Mouse (Mus musculus) limb, embryonic 14.5 days (tissue): Measurements from ENCODE around the gene Src. TPM values are rescaled to one million over a fixed set of nuclear protein-coding genes. Genes with fewer than 3 reads are reported as not detected.

Source experiments
- ATAC-seq: fragments of 200-750 bp; cut with Nextera tagmentation; 2 replicates; pipeline ENCODE4 v1.8.0; 2017; ENCODE audit warnings: low read depth, moderate number of reproducible peaks, moderate TSS enrichment; ENCODE audit not compliant: low FRiP score
- DNase-seq: peaks from one replicate; pipeline ENCODE4 v3.0.0-alpha.2; 2015; ENCODE audit warnings: low spot score
- H3K27ac ChIP-seq: fragments of 300-500 bp; sonication (generic); replicated peaks from 2 replicates; pipeline ENCODE4 v1.5.1; 2014; ENCODE audit warnings: low read depth, mild to moderate bottlenecking, low read length, moderate library complexity, mixed read lengths
- H3K27me3 ChIP-seq: fragments of 300-500 bp; sonication (generic); 2 replicates; pipeline ENCODE4 v1.6.1; 2014; ENCODE audit warnings: low read length, mixed read lengths; ENCODE audit not compliant: control insufficient read depth, insufficient read depth
- H3K36me3 ChIP-seq: fragments of 300-500 bp; sonication (generic); 2 replicates; pipeline ENCODE4 v1.6.1; 2014; ENCODE audit warnings: mild to moderate bottlenecking, low read length, moderate library complexity, mixed read lengths; ENCODE audit not compliant: control insufficient read depth, insufficient read depth
- H3K4me1 ChIP-seq: fragments of 300-500 bp; sonication (generic); 2 replicates; pipeline ENCODE4 v1.6.1; 2014; ENCODE audit warnings: antibody characterized with exemption, low read length, mixed read lengths; ENCODE audit not compliant: control insufficient read depth, insufficient read depth
- H3K4me2 ChIP-seq: fragments of 300-500 bp; sonication (generic); replicated peaks from 2 replicates; pipeline ENCODE4 v1.6.1; 2014; ENCODE audit warnings: low read depth, mild to moderate bottlenecking, low read length, moderate library complexity; ENCODE audit not compliant: severe bottlenecking
- H3K4me3 ChIP-seq: fragments of 300-500 bp; sonication (generic); replicated peaks from 2 replicates; pipeline ENCODE4 v1.5.1; 2014; ENCODE audit warnings: low read length
- H3K9ac ChIP-seq: fragments of 300-500 bp; sonication (generic); 2 replicates; pipeline ENCODE4 v1.6.1; 2014; ENCODE audit warnings: mild to moderate bottlenecking, low read depth, low read length, moderate library complexity; ENCODE audit not compliant: severe bottlenecking
- H3K9me3 ChIP-seq: fragments of 300-500 bp; sonication (generic); 2 replicates; pipeline ENCODE4 v1.6.1; 2016; ENCODE audit warnings: low read length; ENCODE audit not compliant: control insufficient read depth
- POLR2A ChIP-seq: fragments of 200-500 bp; IDR thresholded peaks from 2 replicates; pipeline ENCODE4 v1.8.0; 2012; ENCODE audit warnings: inconsistent platforms, mild to moderate bottlenecking, moderate library complexity, borderline replicate concordance; ENCODE audit not compliant: insufficient read depth, insufficient read length; ENCODE audit errors: extremely low read depth
- WGBS: fragments of 180-500 bp; shearing (Covaris S2); extraction: QIAGEN DNeasy Blood & Tissue Kit; methylation state at CpG from one replicate; pipeline ENCODE4 v1.1.7; 2014; 5-methylcytosine and 5-hydroxymethylcytosine counted together
- polyA plus RNA-seq, 2 experiments: library from polyadenylated mRNA; depleted of rRNA in 1 of 2; stranded (reverse) in 1 of 2; unstranded in 1 of 2; fragments of >200 nt; fragmentation: Nextera tagmentation in 1 of 2; extraction: Ambion mirVana in 1 of 2; gene quantifications; 2 replicates each; pipeline versions ENCODE4 v1.2.1 to v1.2.3; 2012 to 2014

Src gene
- polyA plus RNA-seq, 2 experiments = 15.9 to 43.6 TPM

DNA sequence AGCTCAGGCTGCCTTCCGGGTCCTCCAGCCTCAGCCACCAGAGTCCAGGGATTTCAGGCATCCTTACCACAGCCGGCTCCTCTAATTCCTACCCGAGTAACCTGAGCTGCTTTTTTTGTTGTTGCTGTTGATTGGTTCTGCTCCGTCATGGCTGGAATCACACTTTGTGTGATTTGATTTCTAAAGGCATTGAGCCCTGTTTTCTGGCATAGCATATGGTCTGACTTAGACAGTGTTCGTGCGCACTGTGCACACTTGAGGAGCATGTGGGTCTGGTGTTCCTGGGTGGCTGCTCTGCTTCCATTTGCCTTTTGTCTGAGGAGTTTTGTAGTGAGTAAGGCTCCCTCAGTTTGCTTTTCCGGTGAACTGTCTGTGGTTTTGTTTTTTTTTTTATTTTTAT lies 30.1 kb downstream of the Src start:
- DNase-seq (no peak), ATAC-seq (peak; percentile 48; the same call in 1 of the 2 replicates)
- no peak overlapping the region for H3K4me2 ChIP-seq
- H3K9ac ChIP-seq = no peak overlapping the region
- H3K9me3 ChIP-seq = no peaks in the 10 kb centered on the region
- H3K27ac ChIP-seq = no peak overlapping the region
- H3K4me1 ChIP-seq = no peaks in the 10 kb centered on the region
- 57% methylated on average over 7 of the region's 7 CpGs for WGBS
- H3K4me3 ChIP-seq = no peak overlapping the region
- peaks cover 41% of the 10 kb centered on the region for H3K36me3 ChIP-seq
- no peak for TF ChIP-seq POLR2A
- H3K27me3 ChIP-seq = no peaks in the 10 kb centered on the region

DNA sequence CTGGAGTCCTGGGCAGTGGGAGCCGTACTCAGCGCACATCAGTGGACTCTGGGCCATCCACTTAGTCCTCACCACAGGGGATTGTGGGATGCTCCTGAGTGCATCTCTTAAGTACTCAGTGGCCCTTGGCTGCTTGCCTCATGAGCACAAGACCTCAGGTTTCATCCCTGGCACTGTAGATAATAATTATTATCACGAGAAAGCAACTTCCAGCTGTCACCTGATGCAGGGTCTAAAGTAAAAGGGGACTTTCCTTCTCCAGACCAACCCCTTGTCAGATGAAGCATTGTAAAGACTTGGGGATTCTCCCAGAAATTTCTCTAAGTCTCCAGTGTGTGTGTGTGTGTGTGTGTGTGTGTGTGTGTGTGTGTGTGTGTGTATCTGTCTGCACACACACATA lies 32.7 kb downstream of the Src start:
- ATAC-seq = no peak
- Histone ChIP-seq H3K36me3 (peaks cover 47% of the 10 kb centered on the region), H3K4me3 (no peak overlapping the region), H3K9ac (no peak overlapping the region), H3K9me3 (no peaks in the 10 kb centered on the region), H3K4me2 (no peak overlapping the region), H3K27me3 (no peaks in the 10 kb centered on the region), H3K27ac (no peak overlapping the region), H3K4me1 (no peaks in the 10 kb centered on the region)
- no peak for DNase-seq
- 82% methylated on average over 3 of the region's 3 CpGs for WGBS
- no peak for TF ChIP-seq POLR2A

DNA sequence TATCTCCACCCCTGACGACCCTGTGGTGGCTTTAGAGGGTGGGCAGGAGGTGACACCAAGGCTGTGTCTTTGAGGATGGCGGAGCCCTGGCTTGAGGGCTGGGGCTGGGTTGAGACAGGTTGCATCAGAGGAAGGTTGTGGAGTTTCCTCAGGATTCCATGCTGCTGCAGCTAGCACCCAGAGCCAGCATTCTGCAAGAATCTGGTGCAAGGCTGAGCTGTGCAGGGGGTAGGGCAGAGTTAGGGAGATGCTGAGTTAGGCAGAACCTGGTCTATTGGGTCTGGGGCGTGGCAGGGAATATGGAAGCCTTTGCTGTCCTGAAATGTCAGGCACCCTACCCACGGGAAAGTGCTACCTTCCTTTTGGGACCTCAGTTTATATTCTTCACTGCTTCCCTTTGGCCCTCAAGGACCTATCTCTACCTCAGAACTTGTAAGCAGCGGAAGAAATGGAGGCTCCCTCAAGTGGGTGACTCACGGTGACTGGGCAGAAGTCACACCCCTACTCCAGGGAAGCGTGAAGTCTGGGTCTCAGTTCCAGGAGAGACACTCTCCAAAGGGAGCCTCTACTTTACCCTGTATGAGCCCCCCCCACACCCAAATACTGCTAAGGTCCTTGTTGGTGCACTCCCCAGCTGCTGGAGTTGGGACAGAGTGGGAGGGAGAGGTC lies 33.3 kb downstream of the Src start:
- Histone ChIP-seq H3K4me2 (no peak overlapping the region), H3K27me3 (no peaks in the 10 kb centered on the region), H3K36me3 (peaks cover 41% of the 10 kb centered on the region), H3K9ac (no peak overlapping the region), H3K4me3 (no peak overlapping the region), H3K27ac (no peak overlapping the region), H3K9me3 (no peaks in the 10 kb centered on the region), H3K4me1 (peaks cover under 1% of the 10 kb centered on the region; the same call in 1 of the 2 replicates)
- ATAC-seq = no peak
- no peak for TF ChIP-seq POLR2A
- WGBS = 84% methylated on average over 7 of the region's 7 CpGs
- no peak for DNase-seq

DNA sequence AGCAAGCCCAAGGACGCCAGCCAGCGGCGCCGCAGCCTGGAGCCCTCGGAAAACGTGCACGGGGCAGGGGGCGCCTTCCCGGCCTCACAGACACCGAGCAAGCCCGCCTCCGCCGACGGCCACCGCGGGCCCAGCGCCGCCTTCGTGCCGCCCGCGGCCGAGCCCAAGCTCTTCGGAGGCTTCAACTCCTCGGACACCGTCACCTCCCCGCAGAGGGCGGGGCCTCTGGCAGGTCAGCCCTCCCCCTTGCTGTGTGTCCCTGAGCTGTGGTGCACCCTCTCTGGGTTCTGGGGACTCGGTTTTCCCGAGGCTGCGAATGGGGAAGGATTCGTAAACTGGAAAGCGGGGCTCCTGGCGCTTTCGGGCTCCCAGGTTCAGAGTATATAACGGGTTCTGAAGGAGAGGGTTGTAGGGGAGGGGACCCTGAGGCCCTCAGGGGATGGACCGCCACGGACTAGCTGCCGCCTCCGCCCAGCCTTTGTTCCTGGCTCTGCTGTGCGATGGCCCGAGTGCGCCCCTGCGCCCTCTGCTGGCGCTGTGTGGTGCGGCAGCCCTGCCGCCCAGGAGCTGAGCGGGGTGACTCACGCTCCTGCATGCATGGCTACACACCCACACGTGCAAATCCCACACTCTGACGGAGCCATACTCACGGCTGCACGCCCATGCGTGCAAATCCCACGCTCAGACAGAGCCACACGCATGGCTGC lies 39.0 kb downstream of the Src start:
- ATAC-seq = peak; percentile 90
- Histone ChIP-seq H3K27me3 (no peaks in the 10 kb centered on the region), H3K4me2 (peak overlapping the region; percentile 68), H3K4me1 (peaks cover 12% of the 10 kb centered on the region), H3K27ac (no peak overlapping the region), H3K9ac (peak overlapping the region; percentile 63), H3K9me3 (no peaks in the 10 kb centered on the region), H3K4me3 (peak overlapping the region; percentile 34), H3K36me3 (peaks cover 57% of the 10 kb centered on the region)
- WGBS = 3% methylated on average over 44 of the region's 56 CpGs
- DNase-seq = peak; percentile 86
- 0 out of 2 replicates have a peak, but pooled peaks have one; percentile 33 for TF ChIP-seq POLR2A

DNA sequence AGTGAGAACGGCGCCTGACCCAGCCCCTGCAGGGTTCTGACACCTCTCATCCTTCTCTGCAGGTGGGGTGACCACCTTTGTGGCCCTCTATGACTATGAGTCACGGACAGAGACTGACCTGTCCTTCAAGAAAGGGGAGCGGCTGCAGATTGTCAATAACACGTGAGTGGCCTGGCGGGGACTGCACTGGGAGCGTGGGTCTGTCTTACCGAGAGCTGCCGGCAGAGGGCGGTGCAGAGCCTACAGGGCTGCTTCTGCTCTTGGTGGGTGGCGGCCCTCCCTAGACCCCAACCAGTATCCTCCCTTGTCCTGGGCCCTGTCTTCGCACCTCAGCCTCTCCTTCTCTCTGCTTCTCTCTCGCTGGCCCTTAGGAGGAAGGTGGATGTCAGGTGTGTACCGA lies 40.2 kb downstream of the Src start:
- Histone ChIP-seq H3K9ac (no peak overlapping the region), H3K27me3 (no peaks in the 10 kb centered on the region), H3K27ac (no peak overlapping the region), H3K4me1 (peaks cover 24% of the 10 kb centered on the region), H3K9me3 (no peaks in the 10 kb centered on the region), H3K36me3 (peaks cover 60% of the 10 kb centered on the region), H3K4me2 (no peak overlapping the region), H3K4me3 (no peak overlapping the region)
- WGBS = 31% methylated on average over 13 of the region's 14 CpGs
- no peak for TF ChIP-seq POLR2A
- peak; percentile 27; the same call in 1 of the 2 replicates for ATAC-seq
- DNase-seq = peak; percentile 70
